Mouse (Mus musculus) embryonic fibroblast, embryonic 13.5 days (primary cell): ENCODE results near the gene Fam20a. TPM values are rescaled to one million over a fixed set of nuclear protein-coding genes. Genes with fewer than 3 reads are reported as not detected.

Source experiments
- H3K27ac ChIP-seq: 2 replicates; pipeline ENCODE4 v1.5.1; 2012; ENCODE audit warnings: low read length, control low read depth, inconsistent platforms; ENCODE audit not compliant: insufficient read depth
- H3K4me1 ChIP-seq: 2 replicates; pipeline ENCODE4 v1.6.1; 2011; ENCODE audit warnings: low read length; ENCODE audit not compliant: control insufficient read depth, insufficient read depth
- H3K4me3 ChIP-seq: 2 replicates; pipeline ENCODE4 v1.5.1; 2011; ENCODE audit warnings: mild to moderate bottlenecking, control low read depth, low read length; ENCODE audit not compliant: insufficient read depth
- CTCF ChIP-seq: IDR thresholded peaks from 2 replicates; pipeline ENCODE4 v1.5.1; 2011; ENCODE audit warnings: mild to moderate bottlenecking, control low read depth, low read length, moderate library complexity, borderline replicate concordance; ENCODE audit not compliant: insufficient read depth
- POLR2A ChIP-seq: IDR thresholded peaks from 2 replicates; pipeline ENCODE4 v1.6.1; 2011; ENCODE audit warnings: low read depth, mild to moderate bottlenecking, control low read depth, low read length, moderate library complexity
- polyA plus RNA-seq: library from polyadenylated mRNA; stranded (reverse); fragments of >200 nt; gene quantifications from 2 replicates; pipeline ENCODE4 v1.2.4, GENCODE M21; 2011; ENCODE audit warnings: low read depth; ENCODE audit not compliant: missing spikeins, insufficient read length

Fam20a gene
- polyA plus RNA-seq, 1 experiment, result 44.6 TPM

GRCm38 (mm10) chr11:109641498-109642222 is 80.4 kb downstream of the Fam20a start:
- no peak for TF ChIP-seq POLR2A
- no peak for TF ChIP-seq CTCF
- H3K27ac ChIP-seq, result no peak overlapping the region
- H3K4me1 ChIP-seq, result peaks cover 5% of the 10 kb centered on the region
- no peak overlapping the region for H3K4me3 ChIP-seq

- TF ChIP-seq POLR2A (no peak), CTCF (no peak)
- Histone ChIP-seq H3K4me3 (no peak overlapping the region), H3K27ac (no peak overlapping the region), H3K4me1 (peaks cover 2% of the 10 kb centered on the region; the same call in 1 of the 2 replicates)
These were observed 86.1 kb downstream of the Fam20a start for GRCm38 (mm10) chr11:109635871-109636395.

GRCm38 (mm10) chr11:109634928-109635327 is 87.2 kb downstream of the Fam20a start:
- H3K4me3 ChIP-seq, result no peak overlapping the region
- H3K4me1 ChIP-seq, result peaks cover 2% of the 10 kb centered on the region; the same call in 1 of the 2 replicates
- H3K27ac ChIP-seq, result no peak overlapping the region
- no peak for TF ChIP-seq POLR2A
- TF ChIP-seq CTCF, result no peak

GRCm38 (mm10) chr11:109629021-109629521 is 93.0 kb downstream of the Fam20a start:
- no peak overlapping the region for H3K4me3 ChIP-seq
- H3K4me1 ChIP-seq, result no peaks in the 10 kb centered on the region
- TF ChIP-seq CTCF, result no peak
- no peak for TF ChIP-seq POLR2A

GRCm38 (mm10) chr11:109628099-109628498 is 94.0 kb downstream of the Fam20a start:
- Histone ChIP-seq H3K4me3 (no peak overlapping the region), H3K27ac (no peak overlapping the region), H3K4me1 (no peaks in the 10 kb centered on the region)
- no peak for TF ChIP-seq POLR2A
- TF ChIP-seq CTCF, result no peak

More at GRCm38 (mm10) chr11:109629021-109629521, 93.0 kb downstream of the Fam20a start:
- H3K27ac ChIP-seq, result no peak overlapping the region

GRCm38 (mm10) chr11:109627648-109628047 is 94.4 kb downstream of the Fam20a start:
- H3K4me3 ChIP-seq, result no peak overlapping the region
- no peak overlapping the region for H3K27ac ChIP-seq
- TF ChIP-seq CTCF (no peak), POLR2A (no peak)
- H3K4me1 ChIP-seq, result no peaks in the 10 kb centered on the region

DNA sequence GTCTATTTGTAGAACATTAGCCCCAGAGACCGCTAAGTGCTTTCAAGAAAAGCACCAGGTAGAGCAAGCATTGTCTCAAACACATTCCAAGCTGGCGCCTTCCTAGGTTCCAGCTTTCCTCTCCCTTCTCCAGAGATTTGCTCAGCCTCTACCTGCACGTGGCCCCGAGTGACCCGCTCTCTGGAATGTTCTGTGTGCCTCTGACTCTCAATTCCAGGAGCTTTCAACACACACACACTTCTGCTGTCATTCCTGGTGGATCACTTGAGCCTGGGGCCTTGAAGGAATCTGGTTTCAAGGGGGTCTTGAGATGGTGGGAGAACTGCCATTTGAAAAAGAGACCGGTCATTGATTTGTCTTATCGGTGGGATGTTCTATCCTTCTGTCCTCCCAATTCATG is 98.8 kb downstream of the Fam20a start:
- no peak overlapping the region for H3K4me3 ChIP-seq
- H3K4me1 ChIP-seq, result no peaks in the 10 kb centered on the region; the same call in 1 of the 2 replicates
- no peak for TF ChIP-seq POLR2A
- no peak for TF ChIP-seq CTCF
- no peak overlapping the region for H3K27ac ChIP-seq

DNA sequence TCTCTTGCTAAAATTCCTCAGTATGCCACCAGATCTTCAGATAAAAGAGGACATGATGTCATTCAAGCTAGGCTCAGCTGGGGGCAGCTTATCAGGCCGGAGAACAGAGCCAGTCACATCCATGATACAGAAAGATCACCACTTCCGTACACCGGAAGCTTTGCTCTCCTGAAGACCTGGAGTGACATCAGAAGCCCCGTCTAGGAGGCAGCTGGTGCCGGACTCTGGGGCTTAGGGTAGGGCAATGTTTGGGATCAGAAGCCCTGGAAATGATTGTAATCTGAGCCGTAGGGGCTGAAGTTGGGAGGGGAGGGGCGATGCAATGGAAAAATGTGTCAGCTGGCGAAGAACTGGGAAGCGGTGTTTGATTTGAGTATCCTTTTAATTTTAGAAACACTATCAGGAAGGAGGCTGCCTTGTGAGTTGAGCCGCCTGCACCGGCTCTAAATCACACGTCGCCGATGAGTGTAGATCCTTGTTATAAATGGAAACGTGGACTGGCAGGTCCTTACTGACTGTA is 99.5 kb downstream of the Fam20a start:
- Histone ChIP-seq H3K27ac (no peak overlapping the region), H3K4me3 (no peak overlapping the region), H3K4me1 (no peaks in the 10 kb centered on the region; the same call in 1 of the 2 replicates)
- no peak for TF ChIP-seq POLR2A
- no peak for TF ChIP-seq CTCF

DNA sequence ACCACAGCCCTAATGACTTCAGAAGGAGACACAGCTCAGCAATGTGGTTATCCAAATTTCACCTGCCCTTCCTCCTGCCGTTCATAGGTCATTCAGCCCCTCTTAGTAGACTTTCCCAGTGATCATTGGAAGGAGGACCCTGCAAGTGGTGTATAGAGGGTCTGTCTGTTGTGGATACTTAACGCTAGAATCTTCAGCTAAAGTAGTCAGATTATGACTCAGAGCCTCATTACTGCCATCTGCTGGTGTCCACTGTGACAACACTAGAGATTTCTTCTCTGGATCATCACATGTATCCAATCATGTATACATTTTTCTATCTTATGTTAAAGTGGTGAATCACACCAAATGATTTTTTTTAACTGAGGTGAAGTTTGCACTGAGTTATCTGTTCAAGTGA is 100.9 kb downstream of the Fam20a start:
- Histone ChIP-seq H3K27ac (no peak overlapping the region), H3K4me3 (no peak overlapping the region), H3K4me1 (no peaks in the 10 kb centered on the region; the same call in 1 of the 2 replicates)
- TF ChIP-seq POLR2A (no peak), CTCF (no peak)

GRCm38 (mm10) chr11:109620356-109620755 is 101.7 kb downstream of the Fam20a start:
- no peak overlapping the region for H3K27ac ChIP-seq
- TF ChIP-seq CTCF, result no peak

More at GRCm38 (mm10) chr11:109620356-109620755, 101.7 kb downstream of the Fam20a start:
- Histone ChIP-seq H3K4me3 (no peak overlapping the region), H3K4me1 (no peaks in the 10 kb centered on the region; the same call in 1 of the 2 replicates)

Other genes starting within 250 kb of the Fam20a start
- 2.7 and 3.9 TPM in 2 replicates for gene Arsg, start 248.9 kb downstream of the Fam20a start, polyA plus RNA-seq
- gene Slc16a6, start 248.7 kb downstream of the Fam20a start, polyA plus RNA-seq, result 1.0 and 3.0 TPM in 2 replicates
- gene Wipi1, start 110.3 kb downstream of the Fam20a start, polyA plus RNA-seq, result 87.9 and 111 TPM in 2 replicates
- gene Prkar1a, start 72.9 kb downstream of the Fam20a start, polyA plus RNA-seq, result 215 and 254 TPM in 2 replicates
- gene 1700012B07Rik, start 105.8 kb upstream of the Fam20a start, polyA plus RNA-seq, result not detected in 2 replicates